Comparison of ENCODE assay signal across 8 mouse cellular contexts in the genomic region with DNA sequence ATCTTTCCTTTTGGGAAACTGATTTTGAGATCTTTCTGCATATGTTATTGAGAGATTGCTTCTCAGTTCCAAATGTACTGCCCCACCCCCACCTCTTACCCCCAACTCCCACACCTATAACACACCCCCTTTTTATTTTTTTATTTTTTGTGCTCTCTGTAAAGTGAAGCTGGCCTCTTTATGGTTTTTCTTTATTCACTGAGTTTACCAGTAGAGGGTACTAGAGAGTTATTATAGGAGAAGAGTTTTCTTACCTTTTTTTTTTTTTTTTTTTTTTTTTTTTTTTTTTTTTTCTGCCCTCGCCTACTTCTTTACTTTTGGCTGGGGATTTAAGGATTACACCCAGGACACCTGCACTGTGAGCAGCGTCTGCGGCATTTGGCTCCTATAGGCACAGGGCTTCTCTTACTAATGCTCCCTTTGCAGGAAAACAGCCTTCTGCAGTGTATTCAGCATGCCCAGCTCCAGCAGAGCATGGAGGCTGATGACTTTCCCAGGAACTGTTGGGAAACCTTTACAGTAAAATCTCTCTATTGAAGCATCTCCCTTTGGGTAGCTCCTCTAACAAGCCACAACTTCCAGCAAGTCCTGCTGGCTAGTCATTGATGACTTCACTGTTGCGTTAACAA.
DNase-seq lines count a peak whose midpoint lies in the region; ATAC-seq lines count a peak whose summit lies in the region.

No protein-coding gene starts in this region.

- H3K4me2 ChIP-seq in forebrain, embryonic 13.5 days, result no peak overlapping the region
- no peak overlapping the region for H3K4me2 ChIP-seq in forebrain, embryonic 11.5 days (ENCODE audit: low read depth, low read length, severe bottlenecking)

- no peak overlapping the region for H3K4me3 ChIP-seq in forebrain, embryonic 13.5 days
- no peak overlapping the region for H3K4me3 ChIP-seq in forebrain, embryonic 11.5 days (ENCODE audit: low read depth, low read length)

- ATAC-seq in forebrain, embryonic 13.5 days, result 0 out of 2 replicates have a peak, but pooled peaks have one; percentile 59
- ATAC-seq in forebrain, embryonic 11.5 days (replicated peaks; ENCODE audit: low FRiP score), result no peak
- no peak; the same call in 1 of the 2 replicates for ATAC-seq in granulocyte monocyte progenitor cell, adult 5-6 weeks (replicated peaks; ENCODE audit: poor library complexity, severe bottlenecking)

- no peak overlapping the region for H3K9ac ChIP-seq in forebrain, embryonic 13.5 days
- H3K9ac ChIP-seq in forebrain, embryonic 11.5 days (ENCODE audit: low read length), result no peak overlapping the region

- DNase-seq in forebrain, embryonic 11.5 days (ENCODE audit: low spot score), result no peak
- DNase-seq in layer of hippocampus, adult 9-11 months, result peak; percentile 37
- no peak for DNase-seq in layer of hippocampus, postnatal 36 days
- DNase-seq in ES-CJ7 (ENCODE audit: low read depth, low spot score), result peak; percentile 15
- peak; percentile 14 to 15 for DNase-seq in layer of hippocampus, postnatal 14 days (ENCODE audit: low spot score in 2 of 2)
- DNase-seq in lung, postnatal 14 days, result no peak

- no peaks in the 10 kb centered on the region for H3K27me3 ChIP-seq in forebrain, embryonic 13.5 days
- H3K27me3 ChIP-seq in forebrain, embryonic 11.5 days (ENCODE audit: control insufficient read depth, insufficient read depth, low read length), result no peaks in the 10 kb centered on the region

- no peaks in the 10 kb centered on the region for H3K36me3 ChIP-seq in forebrain, embryonic 13.5 days (ENCODE audit: poor library complexity, severe bottlenecking)
- H3K36me3 ChIP-seq in forebrain, embryonic 11.5 days (ENCODE audit: control insufficient read depth, insufficient read depth, low read length), result no peaks in the 10 kb centered on the region

- WGBS in forebrain, embryonic 13.5 days, result 29% methylated on average over 4 of the region's 4 CpGs
- WGBS in forebrain, embryonic 11.5 days, result 33% methylated on average over 4 of the region's 4 CpGs

- H3K9me3 ChIP-seq in forebrain, embryonic 13.5 days (replicated peaks), result no peaks in the 10 kb centered on the region
- H3K9me3 ChIP-seq in forebrain, embryonic 11.5 days (ENCODE audit: control insufficient read depth, low read length), result no peaks in the 10 kb centered on the region

- H3K4me1 ChIP-seq in forebrain, embryonic 13.5 days, result no peaks in the 10 kb centered on the region
- H3K4me1 ChIP-seq in forebrain, embryonic 11.5 days (replicated peaks; ENCODE audit: control insufficient read depth, insufficient read depth, low read length), result no peaks in the 10 kb centered on the region

- H3K27ac ChIP-seq in forebrain, embryonic 13.5 days, result no peak overlapping the region
- no peak overlapping the region for H3K27ac ChIP-seq in forebrain, embryonic 11.5 days (ENCODE audit: low read depth, low read length)

Comparison
In these comparisons a context has a peak if more than half of its experiments do, and no peak if none do; other contexts are left out.
1. DNase-seq: peak in layer of hippocampus, adult 9-11 months (single experiment), ES-CJ7 (single experiment) and layer of hippocampus, postnatal 14 days (2 of 2); none in forebrain, embryonic 11.5 days (single experiment), layer of hippocampus, postnatal 36 days (0 of 2) and lung, postnatal 14 days (single experiment).